Mouse (Mus musculus): ENCODE results near the gene Sppl3.

DNA sequence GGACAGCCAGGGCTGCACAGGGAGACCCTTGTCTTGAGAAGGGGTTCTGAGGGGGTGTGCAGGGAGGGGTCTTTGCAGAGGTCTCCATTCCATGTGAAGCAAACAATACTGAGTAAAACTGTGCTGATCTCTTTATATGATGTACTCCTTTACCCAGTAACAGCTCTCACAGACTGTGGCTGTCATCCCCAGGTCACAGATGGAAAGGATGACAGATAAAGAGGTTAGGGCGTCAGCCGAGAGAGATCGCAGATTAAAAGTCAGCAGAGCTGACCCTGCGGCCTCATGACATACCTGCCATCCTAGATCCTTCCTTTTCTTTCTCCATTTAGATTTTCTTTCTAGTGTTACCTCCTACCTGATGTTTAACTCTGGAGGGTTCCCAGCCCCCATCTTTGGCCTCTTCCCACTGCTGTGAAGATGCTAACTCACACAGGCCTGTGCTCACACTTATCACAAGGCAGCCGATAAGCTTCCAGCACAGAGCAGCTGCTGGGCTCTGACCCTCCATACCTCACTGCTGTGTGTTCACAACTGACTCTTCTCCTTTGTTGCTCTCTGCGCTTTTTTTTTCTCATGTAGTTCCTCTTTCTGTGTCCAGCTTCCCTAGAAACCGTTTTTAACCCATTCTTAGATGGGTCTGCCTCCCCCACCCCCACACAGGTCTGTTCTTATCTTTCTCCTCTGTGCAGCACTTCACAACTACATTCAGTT lies 47.8 kb downstream of the Sppl3 start:
- TF ChIP-seq CTCF (IDR thresholded peaks at IDR 0.05; ENCODE audit: low read depth, low read length) (no peak), POLR2A (IDR thresholded peaks at IDR 0.05; ENCODE audit: extremely low read depth, insufficient read depth, low read length) (no peak)
